Mouse (Mus musculus) adrenal gland, adult 18-20 months (tissue): ENCODE measurements around the gene Gm14296. TPM values are rescaled to one million over a fixed set of nuclear protein-coding genes. Genes with fewer than 3 reads are reported as not detected.
"Not testable (repeated sequence)": the region's sequence is repeated elsewhere in the genome, so short reads cannot be mapped to it uniquely, and the experiment has no call there.

Source experiments
- DNase-seq, 2 experiments: peaks; one replicate each; pipeline ENCODE4 v3.0.0; 2021 to 2022; ENCODE audit warnings: low spot score in 2 of 2
- long read RNA-seq, 2 experiments: library from polyadenylated mRNA; stranded (forward); transcript quantifications; one replicate each; pipeline ENCODE4 v2.0.0; 2021
- total RNA-seq, 2 experiments: library from RNA; stranded (reverse); gene quantifications; 1 replicate in 1 of 2; 2 replicates in 1 of 2; pipeline ENCODE4 v1.2.3; 2021

Gene Gm14296
- 1 to 10 TPM; 5.6 to 8.4 TPM for total RNA-seq
- long read RNA-seq, experiment 1, partial matches to known transcripts: 1 of 4 reads
- long read RNA-seq, experiment 1, other reads (novel, unspliced or antisense): 2 of 4 reads
- long read RNA-seq, experiment 2, partial matches to known transcripts: 0 of 1 reads
- long read RNA-seq, experiment 2, other reads (novel, unspliced or antisense): 0 of 1 reads

- not testable (repeated sequence) for DNase-seq
Measured at GRCm38 (mm10) chr2:176927709-176928108, at the start of gene Gm14296. Gene Gm14296 (minus strand): TSS chr2:176927809.

- not testable (repeated sequence) for DNase-seq
Measured at GRCm38 (mm10) chr2:176905464-176905863, 22.1 kb downstream of the Gm14296 start.

Other genes with a start within 250 kb of the Gm14296 start
- gene Gm14305, start 219.5 kb downstream of the Gm14296 start, total RNA-seq: 10 to 100 TPM; 11.1 to 11.6 TPM
- 1 to 10 TPM; 7.7 to 9.7 TPM for gene Gm14295, start 129.2 kb downstream of the Gm14296 start, total RNA-seq
- gene Gm14408, start 96.7 kb downstream of the Gm14296 start, total RNA-seq: not detected
- 10 to 100 TPM; 35.0 to 36.0 TPM for gene Gm14419, start 73.1 kb upstream of the Gm14296 start, total RNA-seq
- gene Gm14401, start 146.5 kb upstream of the Gm14296 start, total RNA-seq: 1 to 10 TPM in 1 of 2 experiments, under 1 TPM in 1; 0.83 to 1.3 TPM